Mouse (Mus musculus): ENCODE data around the gene Hic1.

- TF ChIP-seq CTCF (IDR thresholded peaks at IDR 0.05; ENCODE audit: low read depth) (no peak), EP300 (IDR thresholded peaks at IDR 0.05; ENCODE audit: low read depth) (no peak)
Measured at GRCm38 (mm10) chr11:75167643-75168589, 1.4 kb downstream of the Hic1 start.
